Mouse (Mus musculus) heart, adult 2 months (tissue): ENCODE data around the gene 4930562C15Rik. TPM values are rescaled to one million over a fixed set of nuclear protein-coding genes. Genes with fewer than 3 reads are reported as not detected.

Source experiments
- DNase-seq, 2 experiments: peaks; one replicate each; pipeline ENCODE4 v3.0.0; 2021
- H3K27ac ChIP-seq: fragments of 200-600 bp; 2 replicates; pipeline ENCODE4 v1.8.1; 2022
- H3K27me3 ChIP-seq: fragments of 200-500 bp; 2 replicates; pipeline ENCODE4 v1.6.1; 2012; ENCODE audit warnings: mild to moderate bottlenecking, low read length, inconsistent platforms, mixed read lengths; ENCODE audit not compliant: control insufficient read depth, insufficient read depth
- H3K36me3 ChIP-seq: fragments of 200-500 bp; 2 replicates; pipeline ENCODE4 v1.6.1; 2012; ENCODE audit warnings: low read length, inconsistent platforms; ENCODE audit not compliant: control insufficient read depth, insufficient read depth
- H3K4me1 ChIP-seq: fragments of 200-500 bp; 2 replicates; pipeline ENCODE4 v1.6.1; 2011; ENCODE audit warnings: low read length; ENCODE audit not compliant: control insufficient read depth, insufficient read depth
- H3K4me3 ChIP-seq: fragments of 200-600 bp; 2 replicates; pipeline ENCODE4 v1.8.1; 2022
- H3K79me2 ChIP-seq: fragments of 200-500 bp; replicated peaks from 2 replicates; pipeline ENCODE4 v1.6.1; 2012; ENCODE audit warnings: mild to moderate bottlenecking, inconsistent platforms, low read length, moderate library complexity, mixed read lengths; ENCODE audit not compliant: control insufficient read depth, insufficient read depth
- H3K9ac ChIP-seq: fragments of 200-500 bp; 2 replicates; pipeline ENCODE4 v1.6.1; 2012; ENCODE audit warnings: low read depth, mild to moderate bottlenecking, control low read depth, inconsistent platforms, low read length, mixed read lengths
- CTCF ChIP-seq: fragments of 200-600 bp; IDR thresholded peaks from 2 replicates; pipeline ENCODE4 v1.8.1; 2022; ENCODE audit warnings: antibody characterized with exemption, mild to moderate bottlenecking, moderate library complexity
- EP300 ChIP-seq: fragments of 200-500 bp; IDR thresholded peaks from 2 replicates; pipeline ENCODE4 v1.6.1; 2011; ENCODE audit warnings: low read depth, low read length, control low read depth; ENCODE audit not compliant: insufficient read depth
- POLR2A ChIP-seq: fragments of 200-500 bp; IDR thresholded peaks from 2 replicates; pipeline ENCODE4 v1.6.1; 2011; ENCODE audit warnings: mild to moderate bottlenecking, low read depth, low read length, control low read depth; ENCODE audit not compliant: insufficient read depth
- WGBS: fragments of 180-500 bp; shearing (Covaris S2); methylation state at CpG from one replicate; pipeline ENCODE4 v1.1.7; 2018; 5-methylcytosine and 5-hydroxymethylcytosine counted together
- intact Hi-C: fragments of 180-260 bp; cut with DNase I; formaldehyde crosslinking; loops from one replicate; pipeline ENCODE4 v1.15.1; 2025
- polyA plus RNA-seq: library from polyadenylated mRNA; depleted of rRNA; stranded (reverse); fragments of >200 nt; gene quantifications from 2 replicates; pipeline ENCODE4 v1.2.3, GENCODE M21; 2012
- total RNA-seq, 2 experiments: library from RNA; stranded (reverse); gene quantifications; 2 replicates each; pipeline ENCODE4 v1.2.3; 2021

Gene 4930562C15Rik
- total and polyA plus RNA-seq, 3 experiments = 0.23 TPM; not detected in 2

DNA sequence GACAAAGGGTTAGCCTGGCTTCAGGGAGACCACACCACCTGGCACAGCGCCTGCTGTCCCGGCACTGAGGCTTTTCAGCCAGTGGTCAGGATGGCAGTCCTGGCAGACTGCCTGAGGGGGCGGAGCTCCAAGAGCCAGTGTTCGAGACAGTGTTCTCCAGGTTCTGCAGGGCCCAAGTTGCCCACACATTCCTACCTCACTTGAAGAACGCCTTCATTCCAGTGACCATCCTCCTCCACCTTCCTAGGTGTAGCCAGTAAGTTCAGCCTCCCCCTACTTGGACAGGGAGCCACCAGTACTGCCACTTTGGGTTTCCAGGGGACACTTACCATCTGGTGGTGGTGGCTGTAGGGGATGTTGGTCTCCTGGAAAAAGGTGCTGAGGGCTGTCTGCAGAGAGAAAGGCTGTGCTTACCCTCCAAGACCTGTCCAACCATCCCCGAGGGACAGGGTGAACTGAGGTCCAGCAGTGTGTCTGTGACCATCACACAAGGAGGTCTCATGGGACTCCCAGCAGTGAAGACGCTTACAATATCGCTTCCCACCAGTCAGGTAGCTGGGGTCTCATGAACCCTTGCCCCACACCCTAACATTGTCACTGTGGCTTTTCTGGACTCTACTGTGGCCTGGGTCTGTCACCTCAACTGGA lies 40.9 kb downstream of the 4930562C15Rik start:
- peaks cover 12% of the 10 kb centered on the region for H3K4me1 ChIP-seq
- H3K79me2 ChIP-seq = 0 out of 2 replicates have a peak, but pooled peaks cover 1% of the 10 kb centered on the region
- intact Hi-C loops = loop anchor here (5.0 kb wide), 2 partner anchors 84 to 169 kb away; partner anchors contain the start of gene Cdip1
- no peaks in the 10 kb centered on the region for H3K36me3 ChIP-seq
- no peaks in the 10 kb centered on the region for H3K27me3 ChIP-seq
- H3K27ac ChIP-seq = no peak overlapping the region
- WGBS = 56% methylated on average over 8 of the region's 8 CpGs
- H3K4me3 ChIP-seq = no peak overlapping the region
- TF ChIP-seq POLR2A (no peak), EP300 (no peak), CTCF (no peak)
- peak; percentile 62 to 68 for DNase-seq
- no peak overlapping the region for H3K9ac ChIP-seq

- H3K27me3 ChIP-seq = no peaks in the 10 kb centered on the region
- WGBS = 47% methylated on average over 4 of the region's 4 CpGs
- H3K27ac ChIP-seq = peak overlapping the region; percentile 24; the same call in 1 of the 2 replicates
- H3K79me2 ChIP-seq = 0 out of 2 replicates have a peak, but pooled peaks cover 1% of the 10 kb centered on the region
- TF ChIP-seq POLR2A (no peak), CTCF (no peak), EP300 (no peak)
- no peak overlapping the region for H3K9ac ChIP-seq
- H3K36me3 ChIP-seq = no peaks in the 10 kb centered on the region
- no peak overlapping the region for H3K4me3 ChIP-seq
- no peak for DNase-seq
- intact Hi-C loops = loop anchor here (5.0 kb wide), 2 partner anchors 85 to 170 kb away; partner anchors contain the start of gene Cdip1
- peaks cover 14% of the 10 kb centered on the region for H3K4me1 ChIP-seq
Measured at GRCm38 (mm10) chr16:4877195-4877594, 42.0 kb downstream of the 4930562C15Rik start.

- peaks cover 14% of the 10 kb centered on the region for H3K4me1 ChIP-seq
- TF ChIP-seq CTCF (no peak), POLR2A (no peak), EP300 (no peak)
- H3K79me2 ChIP-seq = 0 out of 2 replicates have a peak, but pooled peaks cover 1% of the 10 kb centered on the region
- H3K27me3 ChIP-seq = no peaks in the 10 kb centered on the region
- no peaks in the 10 kb centered on the region for H3K36me3 ChIP-seq
- H3K27ac ChIP-seq = peak overlapping the region; percentile 100
- intact Hi-C loops = loop anchor here (2.0 to 5.0 kb wide), 3 partner anchors 35 to 170 kb away; partner anchors contain the start of gene Cdip1
- DNase-seq = no peak
- 59% methylated on average over 3 of the region's 3 CpGs for WGBS
- peak overlapping the region; percentile 97; the same call in 1 of the 2 replicates for H3K9ac ChIP-seq
- H3K4me3 ChIP-seq = peak overlapping the region; percentile 87
Measured at GRCm38 (mm10) chr16:4877701-4878100, 42.5 kb downstream of the 4930562C15Rik start.

DNA sequence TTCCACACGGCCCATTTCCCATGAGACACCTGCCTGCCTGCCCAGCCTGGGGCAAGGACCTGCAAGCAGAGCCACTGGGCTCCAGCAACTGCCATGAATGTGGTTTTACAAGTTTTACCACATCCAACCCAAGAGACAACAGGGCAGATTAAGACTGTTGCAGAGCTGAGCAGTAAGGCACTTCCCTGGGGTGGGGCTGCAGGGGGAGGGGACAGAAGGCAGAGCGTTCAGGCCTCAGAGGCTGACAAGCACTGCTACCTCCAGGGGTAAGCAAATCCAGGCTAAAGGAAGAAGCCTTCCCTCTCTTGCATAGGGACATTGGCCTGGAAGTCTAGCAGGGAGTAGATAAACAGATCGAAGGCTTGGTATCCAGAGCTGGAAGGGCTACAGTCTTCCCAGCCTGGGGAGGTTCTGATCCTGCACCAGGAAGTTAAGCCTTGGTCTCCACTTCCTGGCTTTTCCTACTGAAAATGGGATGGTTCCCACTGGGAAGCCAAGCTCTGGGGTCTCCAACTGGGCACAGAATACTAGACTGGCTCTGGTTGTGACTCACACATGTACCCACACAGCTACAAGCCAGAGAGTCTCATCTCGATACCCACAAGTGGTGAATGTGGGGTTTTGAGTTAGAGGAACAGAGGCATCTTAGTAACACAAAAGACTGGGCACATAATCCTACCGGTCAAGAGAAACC lies 43.1 kb downstream of the 4930562C15Rik start:
- H3K27me3 ChIP-seq = no peaks in the 10 kb centered on the region
- peaks cover 14% of the 10 kb centered on the region for H3K4me1 ChIP-seq
- 0 out of 2 replicates have a peak, but pooled peaks cover 1% of the 10 kb centered on the region for H3K79me2 ChIP-seq
- H3K4me3 ChIP-seq = peak overlapping the region; percentile 87
- H3K36me3 ChIP-seq = no peaks in the 10 kb centered on the region
- WGBS = 12% methylated on average over 5 of the region's 5 CpGs
- H3K27ac ChIP-seq = peak overlapping the region; percentile 100
- TF ChIP-seq CTCF = no peak
- TF ChIP-seq EP300 = no peak
- 0 out of 2 replicates have a peak, but pooled peaks have one; percentile 20 for TF ChIP-seq POLR2A
- H3K9ac ChIP-seq = peak overlapping the region; percentile 97
- intact Hi-C loops = loop anchor here (2.0 to 5.0 kb wide), 3 partner anchors 34 to 171 kb away; partner anchors contain the start of gene Cdip1
- peak; percentile 53 to 56 for DNase-seq

DNA sequence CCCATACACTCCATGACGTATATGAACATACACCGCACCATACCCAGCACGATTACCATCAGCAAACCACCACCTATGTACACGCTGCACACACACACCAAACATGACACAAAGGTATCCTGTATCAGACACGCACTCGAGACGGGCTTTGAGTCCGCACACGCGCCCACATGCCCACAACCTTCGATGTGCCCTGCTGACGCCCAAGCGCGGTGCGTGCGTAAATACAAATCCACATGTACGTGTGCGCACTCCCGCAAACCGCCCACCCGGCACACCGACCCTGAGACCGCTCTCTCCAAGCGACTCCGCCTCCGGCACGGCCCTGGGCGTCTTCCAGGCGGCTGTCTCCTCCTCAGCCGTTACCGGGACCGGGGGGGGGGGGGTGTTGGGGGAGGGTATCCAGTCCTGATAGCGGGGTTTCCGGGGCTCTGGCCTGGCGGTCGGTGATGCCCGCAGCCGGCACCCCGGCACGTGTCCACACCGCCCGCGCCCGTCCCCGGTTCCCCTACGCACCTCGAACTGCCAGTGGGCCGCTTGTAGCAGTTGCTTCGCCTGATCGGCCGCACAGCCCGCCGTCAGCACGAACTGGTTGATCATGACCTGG lies 44.0 kb downstream of the 4930562C15Rik start:
- WGBS = under 1% methylated on average over 52 of the region's 54 CpGs
- Histone ChIP-seq H3K9ac (peak overlapping the region; percentile 97), H3K4me3 (peak overlapping the region; percentile 87), H3K79me2 (0 out of 2 replicates have a peak, but pooled peaks cover 1% of the 10 kb centered on the region), H3K27ac (peak overlapping the region; percentile 100), H3K4me1 (peaks cover 14% of the 10 kb centered on the region), H3K36me3 (no peaks in the 10 kb centered on the region), H3K27me3 (no peaks in the 10 kb centered on the region)
- TF ChIP-seq CTCF (no peak), EP300 (no peak), POLR2A (no peak)
- peak in 1 of 2 experiments; percentile 55 for DNase-seq
- intact Hi-C loops = loop anchor here (2.0 to 5.0 kb wide), 3 partner anchors 34 to 172 kb away; partner anchors contain the start of gene Cdip1

- intact Hi-C loops = loop anchor here (2.0 to 10.0 kb wide), 5 partner anchors 17 to 1005 kb away; partner anchors contain the start of genes Cdip1 and Naa60
- Histone ChIP-seq H3K27me3 (no peaks in the 10 kb centered on the region), H3K79me2 (0 out of 2 replicates have a peak, but pooled peaks cover 1% of the 10 kb centered on the region), H3K9ac (peak overlapping the region; percentile 97), H3K4me3 (peak overlapping the region; percentile 87), H3K27ac (peak overlapping the region; percentile 100), H3K36me3 (no peaks in the 10 kb centered on the region), H3K4me1 (peaks cover 14% of the 10 kb centered on the region)
- TF ChIP-seq EP300 = no peak
- TF ChIP-seq CTCF = peak; percentile 42
- TF ChIP-seq POLR2A = peak; percentile 90
- WGBS = under 1% methylated on average over 40 of the region's 40 CpGs
- DNase-seq = peak; percentile 92 to 93
Measured at GRCm38 (mm10) chr16:4879708-4880124, 44.5 kb downstream of the 4930562C15Rik start.
